Mouse (Mus musculus) hematopoietic multipotent progenitor cell, adult 10-12 weeks (in vitro differentiated cells): Measurements from ENCODE around the gene Atp1b4. TPM values are rescaled to one million over a fixed set of nuclear protein-coding genes. Genes with fewer than 3 reads are reported as not detected.

Experiments
- polyA plus RNA-seq: library from polyadenylated mRNA; stranded (reverse); fragments of >175 nt; gene quantifications from 2 replicates; pipeline ENCODE4 v1.2.3, GENCODE M21; 2012; ENCODE audit warnings: low replicate concordance

Atp1b4 gene
- polyA plus RNA-seq = not detected in 2 replicates

GRCm38 (mm10) chrX:38315884-38316283 lies at the start of gene Atp1b4:
Gene Atp1b4, plus strand, starts transcription at chrX:38316184.

Other genes with a start within 250 kb of the Atp1b4 start
- not detected in 2 replicates for gene Rhox10, start 249.7 kb upstream of the Atp1b4 start, polyA plus RNA-seq
- not detected in 2 replicates for gene Rhox11, start 231.0 kb upstream of the Atp1b4 start, polyA plus RNA-seq
- gene Rhox12, start 205.3 kb upstream of the Atp1b4 start, polyA plus RNA-seq = not detected in 2 replicates
- not detected in 2 replicates for gene Rhox13, start 195.0 kb upstream of the Atp1b4 start, polyA plus RNA-seq
- 3.6 and 4.1 TPM in 2 replicates for gene Zbtb33, start 126.4 kb upstream of the Atp1b4 start, polyA plus RNA-seq
- 0.08 TPM in 1 of 2 replicates, not detected in the other for gene Tmem255a, start 63.7 kb upstream of the Atp1b4 start, polyA plus RNA-seq
- gene Lamp2, start 140.3 kb downstream of the Atp1b4 start, polyA plus RNA-seq = 3.5 and 12.1 TPM in 2 replicates